Mouse (Mus musculus) lung, embryonic 16.5 days (tissue): ENCODE results near the gene Adgra3. TPM values are rescaled to one million over a fixed set of nuclear protein-coding genes. Genes with fewer than 3 reads are reported as not detected.

Experiments used
- ATAC-seq: fragments of 200-750 bp; cut with Nextera tagmentation; 2 replicates; pipeline ENCODE4 v1.8.0; 2017; ENCODE audit warnings: low read depth, mild to moderate bottlenecking, moderate library complexity
- H3K27ac ChIP-seq: fragments of 300-500 bp; sonication (generic); 2 replicates; pipeline ENCODE4 v1.5.1; 2014; ENCODE audit warnings: mild to moderate bottlenecking, control low read depth, low read length
- H3K27me3 ChIP-seq: fragments of 300-500 bp; sonication (generic); 2 replicates; pipeline ENCODE4 v1.6.1; 2014; ENCODE audit warnings: low read depth, low read length, mixed read lengths; ENCODE audit not compliant: control insufficient read depth, insufficient read depth
- H3K36me3 ChIP-seq: fragments of 300-500 bp; sonication (generic); 2 replicates; pipeline ENCODE4 v1.6.1; 2014; ENCODE audit warnings: low read length; ENCODE audit not compliant: control insufficient read depth, insufficient read depth
- H3K4me1 ChIP-seq: fragments of 300-500 bp; sonication (generic); replicated peaks from 2 replicates; pipeline ENCODE4 v1.6.1; 2014; ENCODE audit warnings: low read length, mixed read lengths; ENCODE audit not compliant: control insufficient read depth, insufficient read depth
- H3K4me2 ChIP-seq: fragments of 300-500 bp; sonication (generic); 2 replicates; pipeline ENCODE4 v1.6.1; 2014; ENCODE audit warnings: low read depth, low read length, control low read depth
- H3K4me3 ChIP-seq: fragments of 300-500 bp; sonication (generic); 2 replicates; pipeline ENCODE4 v1.5.1; 2014; ENCODE audit warnings: mild to moderate bottlenecking, low read length, control low read depth
- H3K9ac ChIP-seq: fragments of 300-500 bp; sonication (generic); 2 replicates; pipeline ENCODE4 v1.6.1; 2014; ENCODE audit warnings: low read length, control low read depth
- H3K9me3 ChIP-seq: fragments of 300-500 bp; sonication (generic); 2 replicates; pipeline ENCODE4 v1.6.1; 2016; ENCODE audit warnings: low read length; ENCODE audit not compliant: control insufficient read depth
- WGBS: fragments of 180-500 bp; shearing (Covaris S2); extraction: QIAGEN DNeasy Blood & Tissue Kit; methylation state at CpG from one replicate; pipeline ENCODE4 v1.1.7; 2014; 5-methylcytosine and 5-hydroxymethylcytosine counted together
- polyA plus RNA-seq: library from polyadenylated mRNA; unstranded; fragments of >200 nt; fragmentation: Nextera tagmentation; extraction: Ambion mirVana; gene quantifications from 2 replicates; pipeline ENCODE4 v1.2.1, GENCODE M21; 2015

The Adgra3 gene
- polyA plus RNA-seq, 1 experiment from 2014 or later: 16.0 TPM

DNA sequence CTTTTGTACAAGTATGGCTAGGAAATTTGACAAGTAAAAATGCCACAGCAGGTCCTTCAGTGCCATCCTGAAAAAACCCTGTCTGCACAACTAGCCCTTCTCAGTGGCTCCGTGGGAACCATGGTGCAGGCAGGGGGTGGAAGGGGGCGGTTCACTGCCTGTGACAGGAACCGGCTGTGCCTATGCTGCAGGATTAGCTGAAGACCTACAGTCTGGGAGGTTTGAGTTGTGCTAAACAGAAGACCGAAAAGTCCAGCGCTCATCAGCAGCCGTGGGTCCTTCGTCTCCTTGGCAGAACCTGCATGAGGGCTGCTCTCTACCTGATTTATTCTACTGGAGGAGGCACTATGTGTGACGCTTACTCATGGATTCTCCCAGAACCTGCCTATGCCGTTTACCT lies 59.0 kb downstream of the Adgra3 start:
- no peak overlapping the region for H3K4me3 ChIP-seq
- 57% methylated on average over 9 of the region's 9 CpGs for WGBS
- no peaks in the 10 kb centered on the region for H3K9me3 ChIP-seq
- no peak overlapping the region for H3K9ac ChIP-seq
- H3K27ac ChIP-seq: no peak overlapping the region
- no peaks in the 10 kb centered on the region for H3K4me1 ChIP-seq
- no peaks in the 10 kb centered on the region for H3K27me3 ChIP-seq
- H3K4me2 ChIP-seq: no peak overlapping the region
- peaks cover 6% of the 10 kb centered on the region for H3K36me3 ChIP-seq
- peak; percentile 83 for ATAC-seq

DNA sequence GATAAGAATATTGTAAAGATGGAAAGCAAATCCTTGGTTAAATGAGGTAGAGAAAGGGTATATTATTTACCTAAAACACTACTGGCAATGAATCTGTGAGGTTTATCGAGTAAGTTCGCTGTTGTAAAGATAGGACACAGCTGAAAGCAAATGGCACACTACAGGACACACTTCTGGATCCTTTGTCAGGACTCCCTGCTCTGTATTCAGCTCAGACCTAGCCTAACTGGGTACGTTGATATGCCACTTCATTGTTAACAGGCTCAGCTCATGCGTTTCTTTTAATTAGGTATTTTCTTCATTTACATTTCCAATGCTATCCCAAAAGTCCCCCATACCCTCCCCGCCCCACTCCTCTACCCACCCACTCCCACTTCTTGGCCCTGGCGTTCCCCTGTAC lies 61.8 kb downstream of the Adgra3 start:
- ATAC-seq: no peak
- Histone ChIP-seq H3K9me3 (no peaks in the 10 kb centered on the region), H3K4me3 (no peak overlapping the region), H3K27me3 (no peaks in the 10 kb centered on the region), H3K9ac (no peak overlapping the region), H3K27ac (no peak overlapping the region), H3K36me3 (peaks cover 6% of the 10 kb centered on the region), H3K4me1 (no peaks in the 10 kb centered on the region), H3K4me2 (no peak overlapping the region)
- 82% methylated on average over 6 of the region's 6 CpGs for WGBS

DNA sequence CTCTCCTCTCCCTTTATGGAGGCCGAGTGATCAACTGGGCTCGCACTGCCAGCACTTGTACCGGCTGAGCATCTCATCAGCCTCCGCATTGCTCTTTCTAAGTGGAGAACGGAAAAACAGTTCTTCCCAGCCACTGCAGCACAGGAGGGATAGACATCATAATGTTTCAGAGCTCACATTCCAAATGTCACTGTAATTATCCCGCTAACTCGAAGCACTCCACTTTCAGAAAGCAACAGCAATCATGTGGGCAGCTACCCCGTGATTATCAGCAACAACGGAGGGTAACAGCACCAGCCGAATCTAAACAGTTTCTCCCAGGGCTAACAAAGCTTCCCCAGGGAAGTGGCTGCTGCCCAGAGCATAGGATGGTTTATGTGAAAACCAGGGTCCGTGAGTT lies 62.3 kb downstream of the Adgra3 start:
- H3K36me3 ChIP-seq: peaks cover 6% of the 10 kb centered on the region
- H3K9me3 ChIP-seq: no peaks in the 10 kb centered on the region
- no peak overlapping the region for H3K27ac ChIP-seq
- H3K9ac ChIP-seq: no peak overlapping the region
- no peak overlapping the region for H3K4me3 ChIP-seq
- 63% methylated on average over 11 of the region's 11 CpGs for WGBS
- no peak overlapping the region for H3K4me2 ChIP-seq
- no peaks in the 10 kb centered on the region for H3K4me1 ChIP-seq
- no peak for ATAC-seq
- H3K27me3 ChIP-seq: no peaks in the 10 kb centered on the region

DNA sequence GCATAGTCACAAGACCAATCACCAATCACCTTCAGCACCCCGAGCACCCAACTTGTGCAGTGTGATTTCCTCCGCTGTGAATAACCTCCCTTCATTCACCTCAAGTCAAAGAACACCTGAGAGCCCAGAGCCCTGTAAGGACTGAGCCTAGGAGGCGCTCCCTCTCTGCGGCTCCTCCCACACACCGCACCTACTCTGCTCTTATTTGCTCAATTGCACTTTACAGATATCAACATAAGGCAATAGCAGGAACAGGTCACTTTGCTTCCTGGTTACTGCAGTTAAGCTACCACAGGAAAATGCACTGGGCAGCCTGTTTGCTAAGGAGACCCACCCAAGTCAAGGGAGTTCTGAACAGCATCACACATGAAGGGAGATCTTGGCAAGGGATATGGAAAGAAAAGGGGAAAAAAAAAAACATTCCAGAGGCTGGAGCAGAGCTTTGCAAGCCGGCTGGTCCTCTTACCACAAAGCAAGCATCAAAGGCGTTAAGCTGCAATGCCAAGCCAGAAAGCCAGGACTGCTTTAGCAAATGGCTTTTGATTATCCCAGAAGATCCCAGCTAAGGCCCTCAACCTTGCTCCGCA lies 68.0 kb downstream of the Adgra3 start:
- H3K27ac ChIP-seq: peak overlapping the region; percentile 60
- no peaks in the 10 kb centered on the region for H3K9me3 ChIP-seq
- no peaks in the 10 kb centered on the region for H3K36me3 ChIP-seq
- H3K27me3 ChIP-seq: no peaks in the 10 kb centered on the region
- no peak overlapping the region for H3K9ac ChIP-seq
- peaks cover 8% of the 10 kb centered on the region for H3K4me1 ChIP-seq
- H3K4me3 ChIP-seq: no peak overlapping the region
- H3K4me2 ChIP-seq: no peak overlapping the region
- peak; percentile 94 for ATAC-seq
- 61% methylated on average over 8 of the region's 8 CpGs for WGBS

DNA sequence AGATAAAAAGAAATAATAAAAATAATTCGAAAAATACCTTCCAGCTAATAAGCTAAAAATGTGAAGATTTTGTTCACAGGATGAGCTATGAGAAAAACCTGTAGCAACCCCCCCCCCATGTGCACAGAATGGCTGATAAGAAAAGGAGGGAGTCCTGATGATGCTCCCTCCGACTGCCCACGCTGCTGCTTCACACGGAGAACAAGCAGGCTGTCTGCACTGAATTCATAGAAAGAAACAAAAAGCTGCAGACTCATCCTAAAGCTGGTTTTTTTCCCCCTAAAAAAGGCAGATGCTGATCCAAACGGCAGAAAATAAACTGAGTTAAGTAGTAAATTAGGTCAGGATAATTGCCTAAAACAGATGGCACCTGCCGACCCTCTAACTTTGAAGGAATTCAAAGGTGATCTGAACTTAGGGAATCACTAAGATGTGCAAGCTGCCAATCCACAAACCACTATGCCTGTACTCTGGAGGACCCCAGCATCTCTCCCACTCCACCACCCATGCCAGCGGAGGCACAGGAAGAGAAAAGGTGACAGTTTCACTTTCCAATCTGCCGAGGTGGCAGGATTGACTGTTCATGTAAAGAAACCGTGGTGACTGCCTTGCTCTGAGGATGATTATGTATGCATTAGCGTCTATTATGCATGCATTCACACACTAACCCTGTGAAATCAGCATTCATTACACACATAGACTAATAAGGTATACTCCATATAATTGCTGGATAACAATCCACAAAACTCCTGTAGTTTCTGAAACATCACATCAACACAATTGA lies 70.6 kb downstream of the Adgra3 start:
- no peaks in the 10 kb centered on the region for H3K27me3 ChIP-seq
- no peaks in the 10 kb centered on the region for H3K9me3 ChIP-seq
- 76% methylated on average over 10 of the region's 10 CpGs for WGBS
- ATAC-seq: no peak
- H3K27ac ChIP-seq: no peak overlapping the region
- no peak overlapping the region for H3K4me3 ChIP-seq
- no peak overlapping the region for H3K9ac ChIP-seq
- H3K4me2 ChIP-seq: no peak overlapping the region
- H3K4me1 ChIP-seq: peaks cover 8% of the 10 kb centered on the region
- H3K36me3 ChIP-seq: peaks cover 4% of the 10 kb centered on the region; the same call in 1 of the 2 replicates

DNA sequence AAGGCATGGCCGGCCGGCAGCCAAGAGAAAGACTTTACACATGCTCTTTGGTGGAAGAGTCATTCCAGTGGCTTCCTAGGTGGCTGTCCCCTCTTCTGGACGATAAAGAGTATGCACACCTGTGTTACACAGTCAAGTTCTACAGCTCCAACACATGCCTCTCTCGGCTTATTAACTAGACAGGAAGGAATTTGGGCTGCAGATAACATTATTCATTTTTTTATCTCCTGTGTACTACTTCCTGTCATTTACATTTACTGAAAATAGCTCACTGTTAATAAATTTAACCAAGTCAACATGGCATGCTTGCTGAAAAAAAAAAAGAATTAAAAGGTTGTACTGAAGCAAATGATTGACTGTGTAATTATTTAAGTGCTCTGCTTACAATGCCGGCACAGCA lies 78.1 kb downstream of the Adgra3 start:
- peaks cover 4% of the 10 kb centered on the region for H3K4me1 ChIP-seq
- no peaks in the 10 kb centered on the region for H3K9me3 ChIP-seq
- WGBS: 24% methylated on average over 5 of the region's 5 CpGs
- ATAC-seq: peak; percentile 43; the same call in 1 of the 2 replicates
- no peaks in the 10 kb centered on the region for H3K27me3 ChIP-seq
- no peak overlapping the region for H3K4me2 ChIP-seq
- H3K27ac ChIP-seq: no peak overlapping the region; the same call in 1 of the 2 replicates
- H3K9ac ChIP-seq: no peak overlapping the region
- H3K4me3 ChIP-seq: no peak overlapping the region
- peaks cover 4% of the 10 kb centered on the region; the same call in 1 of the 2 replicates for H3K36me3 ChIP-seq

DNA sequence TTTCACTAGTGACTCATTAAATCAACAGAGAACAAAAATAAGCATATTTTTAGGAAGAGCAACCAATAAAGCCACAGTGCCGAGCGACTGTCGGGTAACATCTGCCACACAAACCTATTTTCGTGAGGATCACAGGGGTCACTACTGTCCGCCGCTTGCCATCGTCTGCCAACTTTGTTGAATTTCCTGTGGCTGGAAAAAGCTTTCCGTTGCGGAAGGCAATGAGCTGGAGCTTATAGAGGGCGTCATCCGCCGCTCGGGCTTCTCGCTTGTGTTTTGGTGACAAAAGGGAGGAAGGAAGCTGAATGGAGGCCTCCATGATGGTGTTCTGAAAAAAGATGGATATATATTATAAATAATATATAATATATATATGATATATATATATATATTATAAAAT lies 79.6 kb downstream of the Adgra3 start:
- Histone ChIP-seq H3K27me3 (no peaks in the 10 kb centered on the region), H3K4me2 (no peak overlapping the region), H3K9me3 (no peaks in the 10 kb centered on the region), H3K9ac (no peak overlapping the region), H3K27ac (no peak overlapping the region), H3K4me3 (no peak overlapping the region), H3K36me3 (no peaks in the 10 kb centered on the region; the same call in 1 of the 2 replicates), H3K4me1 (peaks cover 4% of the 10 kb centered on the region)
- peak; percentile 19; the same call in 1 of the 2 replicates for ATAC-seq
- 79% methylated on average over 14 of the region's 14 CpGs for WGBS

DNA sequence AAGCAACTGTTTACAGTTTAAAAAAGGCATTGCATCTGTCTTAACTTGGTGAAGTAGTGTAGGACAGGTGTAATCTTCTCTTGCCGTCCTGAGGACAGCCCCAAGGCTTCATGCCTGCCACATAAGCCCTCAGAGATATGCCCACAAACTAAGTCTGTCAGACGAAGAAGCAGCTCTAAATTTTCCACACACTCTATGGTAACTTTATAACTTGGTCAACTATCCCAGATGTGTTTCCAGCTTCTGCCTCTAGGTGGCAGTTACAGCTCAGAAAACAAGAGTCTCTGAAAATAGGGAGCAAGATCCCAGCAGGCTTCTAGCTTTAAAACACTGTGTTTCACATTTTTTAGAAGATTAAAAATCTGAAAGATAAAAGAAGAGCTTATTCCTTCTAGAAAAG lies 82.8 kb downstream of the Adgra3 start:
- H3K4me3 ChIP-seq: no peak overlapping the region
- no peaks in the 10 kb centered on the region for H3K27me3 ChIP-seq
- peaks cover under 1% of the 10 kb centered on the region for H3K4me1 ChIP-seq
- no peak overlapping the region for H3K9ac ChIP-seq
- no peaks in the 10 kb centered on the region for H3K9me3 ChIP-seq
- no peak overlapping the region for H3K4me2 ChIP-seq
- peaks cover 5% of the 10 kb centered on the region for H3K36me3 ChIP-seq
- WGBS: 45% methylated on average over 2 of the region's 2 CpGs
- 0 out of 2 replicates have a peak, but pooled peaks have one; percentile 15 for ATAC-seq
- no peak overlapping the region for H3K27ac ChIP-seq

DNA sequence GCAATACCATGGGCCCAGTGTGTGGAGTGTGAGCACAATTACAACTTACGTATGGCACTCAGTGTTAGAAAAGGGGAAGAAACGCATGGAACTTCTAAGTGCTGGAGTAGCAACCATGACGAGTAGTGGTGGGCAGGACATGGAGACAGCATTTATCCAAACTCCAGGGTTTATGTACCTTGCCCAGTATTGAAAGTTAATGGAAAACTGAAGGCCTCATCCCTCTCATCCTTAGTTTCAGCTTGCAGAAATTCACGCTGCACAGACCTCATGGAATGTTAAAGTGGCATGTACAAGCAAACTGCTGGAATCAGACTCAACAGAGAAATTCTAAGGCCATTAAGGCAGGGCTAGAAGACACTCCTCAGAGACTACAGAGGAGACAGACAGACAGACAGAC lies 84.6 kb downstream of the Adgra3 start:
- H3K4me3 ChIP-seq: no peak overlapping the region
- no peak for ATAC-seq
- no peak overlapping the region for H3K27ac ChIP-seq

More for the DNA sequence above, 84.6 kb downstream of the Adgra3 start:
- no peak overlapping the region for H3K9ac ChIP-seq
- WGBS: 90% methylated on average over 4 of the region's 4 CpGs
- H3K4me2 ChIP-seq: no peak overlapping the region
- H3K27me3 ChIP-seq: no peaks in the 10 kb centered on the region
- no peaks in the 10 kb centered on the region for H3K9me3 ChIP-seq
- H3K4me1 ChIP-seq: no peaks in the 10 kb centered on the region
- peaks cover 5% of the 10 kb centered on the region for H3K36me3 ChIP-seq
